Mouse (Mus musculus) retina, adult 2 months (tissue): ENCODE results near the gene Tnfaip8l3.

ENCODE experiments used
- DNase-seq: peaks from one replicate; pipeline ENCODE4 v3.0.0-alpha.2; 2012; ENCODE audit warnings: low read depth, low spot score

Gene Tnfaip8l3

DNA sequence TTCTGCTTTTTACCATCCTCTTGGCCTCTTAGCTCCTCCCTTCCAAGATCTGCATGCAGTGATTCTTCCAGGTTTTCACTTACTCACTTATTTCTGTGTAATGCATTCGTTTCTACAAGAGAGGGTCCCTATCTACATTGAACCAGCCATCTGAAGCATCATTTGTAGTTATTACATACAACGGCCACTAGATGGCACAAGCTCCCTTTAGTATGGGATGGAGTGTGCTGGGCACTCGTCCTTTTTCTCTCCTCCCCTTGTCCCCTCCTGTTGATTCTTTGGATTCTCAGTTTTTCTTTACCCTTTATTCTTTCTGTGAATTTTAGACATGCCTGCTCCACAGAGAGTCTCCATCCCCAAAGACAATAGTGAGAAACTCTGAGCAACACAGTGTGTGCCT is 77.3 kb downstream of the Tnfaip8l3 start:
- no peak for DNase-seq

DNA sequence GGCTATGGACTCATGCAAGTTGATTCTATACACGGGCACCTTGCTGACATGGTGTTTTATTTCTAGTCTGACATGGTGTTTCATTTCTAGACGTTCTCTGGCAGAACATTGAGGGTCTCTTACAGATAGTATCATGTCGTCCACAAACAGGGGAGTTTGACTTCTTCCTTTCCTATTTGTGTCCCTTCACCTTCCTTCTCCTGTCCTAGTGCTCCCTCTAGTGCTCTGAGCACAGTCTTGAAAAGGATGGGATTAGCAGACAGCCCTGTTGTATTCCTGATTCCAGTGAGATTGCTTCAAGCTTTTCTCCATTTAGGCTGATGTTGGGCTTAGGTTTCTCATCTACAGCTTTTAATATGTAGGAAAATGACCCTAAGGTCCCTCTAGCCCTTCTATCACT is 81.2 kb downstream of the Tnfaip8l3 start:
- no peak for DNase-seq

DNA sequence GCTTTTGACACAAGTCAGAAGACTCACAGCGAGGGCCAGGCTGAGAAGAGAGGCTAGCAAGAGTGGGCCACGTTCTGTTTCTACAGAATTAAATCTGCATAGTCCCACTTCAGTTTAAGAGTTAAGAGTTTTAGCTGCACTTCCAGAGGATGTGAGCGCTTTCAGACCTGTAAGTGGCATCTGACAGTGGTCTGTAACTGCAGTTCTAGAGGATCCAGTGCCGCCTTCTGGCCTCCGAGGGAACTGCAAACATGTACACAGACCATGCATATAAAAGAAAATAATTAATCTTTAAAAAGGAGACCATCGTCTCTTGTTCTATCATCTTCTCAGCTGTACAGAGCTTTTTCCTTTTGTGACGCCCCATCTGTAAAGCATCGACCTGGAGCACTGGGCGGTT is 83.3 kb downstream of the Tnfaip8l3 start:
- no peak for DNase-seq

DNA sequence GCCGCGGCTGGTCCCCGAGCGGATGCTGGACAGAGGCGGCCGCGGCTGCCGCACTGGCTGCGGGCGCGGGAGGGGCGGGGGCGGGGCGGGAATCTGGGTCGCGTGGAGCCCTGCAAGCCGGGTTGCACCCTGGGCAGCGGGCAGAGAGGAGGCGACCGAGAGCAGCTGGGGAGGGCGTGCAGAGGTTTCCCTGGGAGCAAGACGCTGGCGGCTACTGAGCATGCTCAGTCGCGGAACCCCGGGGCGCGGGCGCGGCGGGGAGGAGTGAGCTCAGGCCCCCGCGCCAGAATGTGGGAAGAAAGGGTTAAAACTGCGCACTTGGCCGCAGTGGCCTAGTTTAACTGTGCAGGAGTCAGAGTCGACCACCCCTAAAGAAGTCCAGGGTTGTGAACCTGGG is 93.1 kb downstream of the Tnfaip8l3 start, which contains the start of gene Elmod1:
TSS of gene Elmod1 (minus strand) at position 180 of the 397 bp plus-strand sequence.
- peak; percentile 64 for DNase-seq

DNA sequence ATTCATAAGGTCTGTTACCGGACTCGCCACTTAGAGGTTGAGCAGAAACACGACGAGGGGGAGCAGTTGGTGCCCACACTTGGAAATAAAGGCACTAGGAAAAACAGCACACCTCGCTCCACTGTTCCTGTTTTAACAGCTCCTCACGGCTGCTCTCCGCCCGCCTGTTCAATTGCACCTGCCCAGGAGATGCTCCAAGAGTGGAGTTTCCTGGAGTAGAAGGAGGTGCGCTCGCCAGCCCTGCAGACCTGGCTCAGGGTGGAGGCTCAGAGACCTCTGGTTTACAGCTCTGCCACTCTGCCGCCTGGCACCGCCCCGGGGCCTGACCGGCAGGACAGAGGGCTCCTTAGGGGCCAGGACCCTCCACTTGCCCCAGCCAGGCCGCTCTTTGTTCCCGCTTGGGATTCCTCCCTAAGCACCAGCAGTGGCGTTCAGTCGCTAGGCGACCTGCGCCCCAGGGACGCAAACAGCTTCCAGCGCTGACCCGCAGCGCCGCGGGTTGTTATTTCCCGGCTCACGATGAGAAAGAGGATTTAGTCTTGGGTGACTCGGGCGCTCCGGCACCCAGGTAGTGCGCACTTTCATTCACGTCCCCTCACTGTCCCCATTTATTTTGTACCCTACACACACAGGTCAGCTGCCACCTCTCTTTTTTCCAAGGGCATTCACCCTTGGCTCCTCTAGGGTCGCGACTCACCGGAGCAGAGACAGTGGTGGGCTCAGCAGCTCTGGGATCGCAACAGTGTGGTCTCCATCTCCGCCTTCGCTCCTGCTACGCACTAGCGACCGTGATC is 93.7 kb downstream of the Tnfaip8l3 start:
- peak; percentile 53 for DNase-seq

DNA sequence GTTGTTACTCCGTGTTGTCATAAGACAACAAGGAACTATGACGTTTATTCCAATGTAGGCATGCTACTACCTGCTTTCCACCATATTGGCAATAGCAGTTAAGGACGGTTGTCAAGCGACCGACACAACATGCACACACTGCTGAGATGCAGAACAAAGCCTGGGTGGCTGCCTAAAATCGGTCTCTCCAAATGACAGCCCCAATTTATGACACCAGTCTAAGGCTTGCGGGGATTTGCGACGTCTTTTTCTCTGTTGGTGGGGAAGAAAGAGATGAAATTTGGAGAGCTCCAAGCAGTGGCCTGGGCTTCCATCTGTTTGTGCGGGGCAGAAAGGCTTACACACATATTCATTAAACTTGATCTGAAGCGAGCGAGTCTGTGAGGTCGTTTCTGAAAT is 94.3 kb downstream of the Tnfaip8l3 start:
- DNase-seq, result no peak
